In genomic region chrX:75514179-75514972, GRCm38 (mm10) we compare ENCODE assay signal across 8 mouse cellular contexts. TPM values are rescaled to one million over a fixed set of nuclear protein-coding genes. Genes with fewer than 3 reads are reported as not detected.
DNase-seq lines count a peak whose midpoint lies in the region; ATAC-seq and TF ChIP-seq lines count a peak whose summit lies in the region.

Gene Vbp1 (plus strand): TSS chrX:75514299.

- peak within 1 kb of the TSS; percentile 67 for H3K9ac ChIP-seq in forebrain, embryonic 16.5 days (replicated peaks; ENCODE audit: low read depth, low read length)
- peak within 1 kb of the TSS; percentile 62 for H3K9ac ChIP-seq in lung, embryonic 14.5 days

- TF ChIP-seq CTCF in G1E (IDR thresholded peaks at IDR 0.05; ENCODE audit: low read depth, low read length) = no peak
- no peak for TF ChIP-seq CTCF in layer of hippocampus, adult 2 months (conservative IDR thresholded peaks at IDR 0.05)
- TF ChIP-seq CTCF in lung, embryonic 14.5 days (IDR thresholded peaks at IDR 0.05; ENCODE audit: low read depth) = 0 out of 2 replicates have a peak, but pooled peaks have one; percentile 8
- TF ChIP-seq CTCF in olfactory bulb, adult 2 months (IDR thresholded peaks at IDR 0.05; ENCODE audit: insufficient read depth, low read depth, low read length) = no peak
- TF ChIP-seq CTCF in thymus, adult 2 months (IDR thresholded peaks at IDR 0.05; ENCODE audit: borderline replicate concordance, control insufficient read depth, extremely low read depth, insufficient read depth, low read length, poor library complexity) = no peak

- H3K4me2 ChIP-seq in forebrain, embryonic 16.5 days (ENCODE audit: low read length) = peak within 1 kb of the TSS; percentile 47
- peak within 1 kb of the TSS; percentile 50 for H3K4me2 ChIP-seq in lung, embryonic 14.5 days

- peak; percentile 98 for ATAC-seq in G1E (ENCODE audit: extremely low read depth, insufficient number of reproducible peaks, low FRiP score, poor library complexity, severe bottlenecking)
- peak; percentile 100 for ATAC-seq in forebrain, embryonic 16.5 days
- ATAC-seq in lung, embryonic 14.5 days (ENCODE audit: insufficient read depth) = peak; percentile 99

- H3K4me1 ChIP-seq in G1E (ENCODE audit: insufficient read depth, low read depth, low read length) = peaks cover 2% of the 10 kb centered on the region; the same call in 1 of the 2 replicates
- 0 out of 2 replicates have a peak, but pooled peaks cover 6% of the 10 kb centered on the region for H3K4me1 ChIP-seq in forebrain, embryonic 16.5 days (replicated peaks; ENCODE audit: control insufficient read depth, insufficient read depth, low read length)
- no peaks in the 10 kb centered on the region for H3K4me1 ChIP-seq in lung, embryonic 14.5 days (ENCODE audit: insufficient read depth)
- H3K4me1 ChIP-seq in olfactory bulb, adult 2 months (ENCODE audit: control insufficient read depth, insufficient read depth, low read length) = no peaks in the 10 kb centered on the region
- 0 out of 2 replicates have a peak, but pooled peaks cover 2% of the 10 kb centered on the region for H3K4me1 ChIP-seq in thymus, adult 2 months (replicated peaks; ENCODE audit: control insufficient read depth, insufficient read depth, low read length)

- 18% methylated on average over 37 of the region's 37 CpGs for WGBS in forebrain, embryonic 16.5 days
- 10% methylated on average over 37 of the region's 37 CpGs for WGBS in lung, embryonic 14.5 days
- 13% methylated on average over 37 of the region's 37 CpGs for WGBS in olfactory bulb, adult 2 months
- 2% methylated on average over 37 of the region's 37 CpGs for WGBS in thymus, adult 2 months

- peaks cover 5% of the 10 kb centered on the region for H3K36me3 ChIP-seq in G1E (replicated peaks)
- H3K36me3 ChIP-seq in forebrain, embryonic 16.5 days (ENCODE audit: control insufficient read depth, insufficient read depth) = no peaks in the 10 kb centered on the region
- no peaks in the 10 kb centered on the region for H3K36me3 ChIP-seq in lung, embryonic 14.5 days (ENCODE audit: insufficient read depth)
- H3K36me3 ChIP-seq in thymus, adult 2 months (ENCODE audit: control insufficient read depth, insufficient read depth, low read length) = no peaks in the 10 kb centered on the region

- intact Hi-C loops in heart, postnatal 36 days (cut with DNase I) = loop anchor here (10.0 kb wide), 1 partner anchor 100 kb away; the partner anchor contains the start of genes Brcc3, Cmc4 and Mtcp1

- H3K4me3 ChIP-seq in G1E (ENCODE audit: low read depth, low read length) = peak within 1 kb of the TSS; percentile 74
- peak within 1 kb of the TSS; percentile 65 for H3K4me3 ChIP-seq in forebrain, embryonic 16.5 days (replicated peaks; ENCODE audit: low read length)
- H3K4me3 ChIP-seq in layer of hippocampus, adult 2 months = peak within 1 kb of the TSS; percentile 68
- peak within 1 kb of the TSS; percentile 52 for H3K4me3 ChIP-seq in lung, embryonic 14.5 days (ENCODE audit: low read depth, low read length)
- H3K4me3 ChIP-seq in olfactory bulb, adult 2 months (ENCODE audit: insufficient read depth, low read depth, low read length) = peak within 1 kb of the TSS; percentile 68
- H3K4me3 ChIP-seq in thymus, adult 2 months (ENCODE audit: control insufficient read depth, insufficient read depth, low read length) = peak within 1 kb of the TSS; percentile 98

- peak within 1 kb of the TSS; percentile 91 for H3K27ac ChIP-seq in forebrain, embryonic 16.5 days (ENCODE audit: low read length)
- H3K27ac ChIP-seq in layer of hippocampus, adult 2 months = peak within 1 kb of the TSS; percentile 89
- peak within 1 kb of the TSS; percentile 93 for H3K27ac ChIP-seq in lung, embryonic 14.5 days (ENCODE audit: low read depth)
- H3K27ac ChIP-seq in olfactory bulb, adult 2 months (ENCODE audit: insufficient read depth, low read depth, low read length) = peak within 1 kb of the TSS; percentile 56
- peak within 1 kb of the TSS; percentile 94 for H3K27ac ChIP-seq in thymus, adult 2 months (ENCODE audit: control insufficient read depth, insufficient read depth, low read length)

- TF ChIP-seq POLR2A in olfactory bulb, adult 2 months (IDR thresholded peaks at IDR 0.05; ENCODE audit: insufficient read depth, low read depth, low read length) = peak; percentile 64; the same call in 1 of the 2 replicates
- TF ChIP-seq POLR2A in thymus, adult 2 months (IDR thresholded peaks at IDR 0.05; ENCODE audit: control insufficient read depth, extremely low read depth, insufficient read depth, low read length, poor library complexity) = peak; percentile 63; the same call in 1 of the 2 replicates

- no peaks in the 10 kb centered on the region for H3K9me3 ChIP-seq in G1E (replicated peaks)
- H3K9me3 ChIP-seq in forebrain, embryonic 16.5 days (ENCODE audit: control insufficient read depth, low read length) = no peaks in the 10 kb centered on the region
- no peaks in the 10 kb centered on the region for H3K9me3 ChIP-seq in lung, embryonic 14.5 days (ENCODE audit: low read depth, low read length)

- no peaks in the 10 kb centered on the region for H3K27me3 ChIP-seq in G1E (ENCODE audit: insufficient read depth, low read length)
- H3K27me3 ChIP-seq in forebrain, embryonic 16.5 days (replicated peaks; ENCODE audit: control insufficient read depth, insufficient read depth, low read length) = no peaks in the 10 kb centered on the region
- H3K27me3 ChIP-seq in lung, embryonic 14.5 days (ENCODE audit: insufficient read depth, low read length) = no peaks in the 10 kb centered on the region
- no peaks in the 10 kb centered on the region for H3K27me3 ChIP-seq in thymus, adult 2 months (ENCODE audit: control insufficient read depth, insufficient read depth, low read length)

- peak; percentile 56 for DNase-seq in G1E (ENCODE audit: low spot score)
- peak; percentile 82 to 92 for DNase-seq in cerebellum, adult 18-20 months
- DNase-seq in heart, postnatal 36 days = peak; percentile 78 to 79
- DNase-seq in layer of hippocampus, adult 2 months (ENCODE audit: low spot score in 2 of 2) = peak; percentile 76 to 91
- DNase-seq in lung, embryonic 14.5 days = peak; percentile 93
- peak; percentile 84 for DNase-seq in thymus, adult 2 months

RNA-seq across cellular contexts. Expression of gene Vbp1, which starts in this region (rescaled TPM):
- total RNA-seq in G1E (2014; fragmentation: Nextera tagmentation) (100 and 111 TPM in 2 replicates), G1E (2017) (136 TPM in 2 replicates)
- polyA plus RNA-seq in G1E (2012) = 2.7 and 4.2 TPM in 2 replicates
- 301 and 341 TPM in 2 replicates for polyA plus RNA-seq in forebrain, embryonic 16.5 days (2015; fragmentation: Nextera tagmentation; extraction: Ambion mirVana)
- total RNA-seq in heart, postnatal 36 days (2021) = 10 to 100 TPM; 41.8 to 45.0 TPM
- 10 to 100 TPM; 69.2 to 76.2 TPM for total RNA-seq in layer of hippocampus, adult 2 months (2021)
- 156 and 157 TPM in 2 replicates for polyA plus RNA-seq in lung, embryonic 14.5 days (2014; fragmentation: Nextera tagmentation; extraction: Ambion mirVana)
- polyA plus RNA-seq in olfactory bulb, adult 2 months (2012; ENCODE audit: insufficient read depth, insufficient read length, low replicate concordance, missing spikeins) = not detected in 2 replicates
- polyA plus RNA-seq in thymus, adult 2 months (2012; rRNA removed) = 4.1 and 5.7 TPM in 2 replicates

Comparison
In these comparisons a context has a peak if more than half of its experiments do, and no peak if none do; other contexts are left out.
1. Peak in every context shown above with its lines: DNase-seq, ATAC-seq, H3K4me3 ChIP-seq and H3K27ac ChIP-seq.